Mouse (Mus musculus) layer of hippocampus, postnatal 25 days (tissue): ENCODE measurements around the gene B830017H08Rik. TPM values are rescaled to one million over a fixed set of nuclear protein-coding genes. Genes with fewer than 3 reads are reported as not detected.

Experiments
- DNase-seq, 2 experiments: peaks; one replicate each; pipeline ENCODE4 v3.0.0; 2022; ENCODE audit warnings: mixed read lengths in 2 of 2, low spot score in 1 of 2; ENCODE audit errors: extremely low spot score in 1 of 2
- total RNA-seq, 2 experiments: library from RNA; stranded (reverse); gene quantifications; 2 replicates each; pipeline ENCODE4 v1.2.3; 2021

Gene B830017H08Rik
- 1 to 10 TPM; 3.6 to 3.7 TPM for total RNA-seq

DNA sequence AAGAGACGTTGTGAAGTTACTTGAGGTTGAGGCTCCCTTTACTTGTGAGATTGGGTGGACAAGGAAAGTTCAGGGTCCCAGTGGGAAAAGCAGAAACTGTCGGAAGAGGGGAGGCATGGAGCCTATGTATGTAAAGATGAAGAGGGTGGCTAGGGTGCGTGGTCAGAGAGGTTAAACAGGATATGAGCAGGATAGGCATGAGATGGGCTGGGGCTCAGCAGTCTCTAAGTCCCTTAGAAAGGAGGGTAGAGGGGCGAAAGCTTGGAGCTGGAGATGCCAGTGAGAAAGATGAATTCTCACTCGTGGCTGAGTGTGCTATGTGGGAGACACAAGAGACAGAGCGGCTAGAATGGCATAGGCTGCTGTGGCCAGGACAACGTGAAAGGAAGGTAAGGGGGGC lies at the start of gene B830017H08Rik:
TSS of gene B830017H08Rik (plus strand) at position 301 of the 400 bp plus-strand sequence.
- DNase-seq = no peak

DNA sequence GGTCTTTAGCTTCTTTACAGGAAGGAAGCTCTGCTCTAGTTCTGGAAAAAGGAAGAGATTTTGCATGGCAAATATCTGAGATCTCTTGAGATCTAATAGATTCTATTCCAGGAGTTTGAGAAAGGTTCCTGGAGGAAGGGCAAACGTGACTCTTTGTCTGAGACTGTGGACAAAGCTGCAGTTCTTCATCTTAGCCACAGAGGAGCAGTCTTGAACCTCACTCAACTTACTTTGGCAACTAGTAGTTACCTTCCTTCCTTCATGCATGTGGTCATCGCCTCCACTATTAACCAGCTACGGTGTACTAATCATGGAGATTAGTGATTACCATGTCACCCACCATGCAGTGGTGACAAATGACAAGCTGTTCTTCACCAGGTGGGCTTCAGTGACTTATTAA lies 47.6 kb upstream of the B830017H08Rik start:
- DNase-seq = no peak

- DNase-seq = no peak
Measured at GRCm38 (mm10) chr16:17792728-17793127, 40.2 kb upstream of the B830017H08Rik start.

DNA sequence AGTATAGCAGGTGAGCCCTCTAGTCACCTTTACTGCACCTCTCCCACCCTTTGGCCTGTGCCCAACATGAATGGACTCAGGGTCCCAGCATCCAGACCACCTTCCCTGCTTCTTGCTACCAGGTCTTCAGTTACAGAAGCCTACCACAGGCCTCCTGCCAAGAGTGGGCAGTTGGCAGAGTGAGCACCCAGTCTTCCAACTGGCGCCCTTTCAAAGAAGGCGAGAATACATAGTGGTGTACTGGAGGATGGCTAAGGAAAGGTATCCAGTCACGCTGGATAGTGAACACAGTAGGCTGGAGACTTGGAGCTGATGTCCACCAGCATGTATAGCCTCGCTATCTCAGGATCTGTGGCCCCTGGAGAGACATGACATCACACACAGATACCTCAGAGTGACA lies 38.9 kb upstream of the B830017H08Rik start:
- DNase-seq = no peak

DNA sequence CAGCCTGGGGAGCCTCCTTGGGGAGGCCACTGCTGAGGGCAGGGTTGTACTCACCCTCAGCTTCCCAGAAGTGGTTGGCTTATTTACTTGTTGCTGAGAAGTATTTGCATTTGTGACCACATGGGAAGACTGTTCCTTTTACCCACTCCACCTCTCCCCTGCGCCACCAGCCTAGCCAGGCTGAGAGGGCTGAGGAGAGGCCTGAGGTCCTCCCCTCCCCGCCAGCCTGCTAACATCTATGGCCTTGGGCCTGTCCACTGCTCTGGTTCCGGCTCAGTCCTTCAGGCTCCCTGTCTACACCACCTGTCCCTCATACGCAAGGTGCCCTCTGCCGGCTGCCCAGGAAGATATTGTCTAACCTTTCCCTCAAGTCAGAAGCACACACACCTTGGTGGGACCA lies 37.3 kb upstream of the B830017H08Rik start:
- no peak for DNase-seq

DNA sequence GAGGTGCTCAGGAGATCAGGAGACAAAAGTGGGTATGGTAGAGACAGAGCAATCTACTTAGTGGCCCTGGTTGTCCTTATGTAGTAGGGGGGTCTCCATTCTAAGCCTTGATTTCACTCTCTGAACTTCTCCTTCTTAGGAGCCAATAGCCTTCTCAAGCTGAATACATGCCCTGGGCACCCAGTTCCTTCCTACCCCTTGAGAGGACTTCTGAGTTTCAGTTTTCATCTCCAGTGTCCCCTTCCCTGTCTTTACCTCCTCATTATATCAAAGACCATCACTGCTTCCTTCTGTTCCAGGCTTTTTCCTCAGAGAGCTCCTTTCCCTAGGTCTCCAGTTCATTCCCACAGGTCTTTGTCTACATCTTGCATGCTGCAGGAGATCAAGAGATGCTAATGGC lies 36.4 kb upstream of the B830017H08Rik start:
- DNase-seq = no peak

DNA sequence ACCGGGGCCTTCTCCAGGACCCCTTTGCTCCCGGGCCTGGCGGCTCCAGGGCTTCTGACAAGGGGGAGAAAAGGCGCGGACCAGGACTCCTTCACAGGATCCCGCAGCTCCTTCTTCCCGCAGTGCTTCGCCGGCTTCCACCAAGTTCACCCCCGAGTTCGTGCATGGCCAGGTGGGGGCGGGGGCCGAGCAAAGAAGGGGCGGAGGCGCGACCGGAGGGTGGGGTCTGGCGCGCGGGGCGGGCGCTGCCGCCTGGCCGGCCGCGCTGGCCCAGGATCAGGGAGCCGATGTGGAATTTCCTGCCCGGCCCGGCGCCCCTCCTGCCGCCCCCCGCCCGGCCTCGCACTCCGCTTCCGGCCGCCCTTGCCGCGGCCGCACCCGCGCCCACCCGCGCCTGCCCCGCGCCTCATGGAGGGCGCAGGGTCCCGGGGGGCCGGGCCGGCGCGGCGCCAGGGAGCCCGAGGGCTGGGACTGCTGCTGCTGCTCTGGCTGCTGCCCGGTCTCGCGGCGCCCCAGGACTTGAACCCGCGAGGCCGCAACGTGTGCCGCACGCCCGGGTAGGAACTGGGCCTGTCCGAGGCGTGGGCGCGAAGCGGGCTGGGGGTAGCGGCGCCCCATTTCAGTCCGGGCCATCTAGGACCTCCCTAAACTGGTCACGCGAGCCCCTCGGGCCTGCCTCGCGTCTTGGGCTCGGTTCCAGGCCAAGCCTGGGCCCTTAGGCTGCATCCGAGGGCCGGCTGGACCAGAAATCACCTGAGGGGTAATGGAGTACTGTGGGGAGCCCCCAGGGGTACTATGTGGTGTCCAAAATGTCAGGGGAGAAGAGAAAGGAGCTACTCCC lies 35.7 kb upstream of the B830017H08Rik start, which contains the start of gene Scarf2:
TSS of gene Scarf2 (plus strand) at position 312 of the 841 bp plus-strand sequence.
- DNase-seq = no peak

GRCm38 (mm10) chr16:17797812-17798311 lies 35.1 kb upstream of the B830017H08Rik start:
- no peak for DNase-seq

DNA sequence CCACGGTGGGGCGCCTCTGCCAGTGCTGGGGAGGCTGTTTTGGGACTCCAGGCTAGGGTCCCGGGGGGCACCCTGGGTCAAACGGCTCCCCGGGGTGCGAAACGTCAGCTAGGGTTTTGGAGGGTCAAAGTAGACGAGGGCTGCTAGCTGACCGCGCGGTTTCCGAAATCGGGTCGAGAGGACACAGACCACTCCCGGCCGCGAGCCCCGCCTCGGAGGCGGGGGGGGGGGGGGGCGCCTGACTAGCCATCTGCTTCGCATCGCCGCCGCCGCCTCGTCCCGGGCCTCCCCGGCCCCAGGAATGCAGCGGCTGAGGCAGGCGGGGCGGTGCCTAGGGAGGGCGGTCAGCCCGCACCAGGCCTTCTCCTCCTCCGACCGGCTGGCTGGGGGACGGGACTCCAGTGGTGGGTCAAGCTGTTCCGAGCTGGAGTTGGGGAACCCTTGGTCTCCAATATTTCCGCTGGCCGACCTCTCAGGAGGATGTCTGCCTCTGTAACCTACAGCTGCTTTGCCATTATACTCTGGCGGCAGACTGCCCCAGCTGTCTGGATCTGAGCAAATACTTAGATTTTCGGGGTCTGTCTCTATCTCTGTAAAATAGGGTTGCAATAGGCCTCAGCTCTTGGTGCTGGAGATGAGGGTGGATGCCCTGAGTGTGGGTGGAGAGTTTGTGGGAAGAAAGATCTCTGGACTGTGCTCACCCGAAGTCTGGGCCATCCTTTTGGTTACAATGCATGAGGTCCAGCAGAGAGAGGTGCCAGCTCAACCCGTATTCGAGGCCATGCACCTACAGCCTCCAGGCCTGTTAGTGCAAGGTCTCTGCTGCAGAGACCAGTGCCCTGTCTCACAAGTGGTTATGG lies 34.4 kb upstream of the B830017H08Rik start:
- DNase-seq = no peak

GRCm38 (mm10) chr16:17799584-17799983 lies 33.3 kb upstream of the B830017H08Rik start:
- no peak for DNase-seq

DNA sequence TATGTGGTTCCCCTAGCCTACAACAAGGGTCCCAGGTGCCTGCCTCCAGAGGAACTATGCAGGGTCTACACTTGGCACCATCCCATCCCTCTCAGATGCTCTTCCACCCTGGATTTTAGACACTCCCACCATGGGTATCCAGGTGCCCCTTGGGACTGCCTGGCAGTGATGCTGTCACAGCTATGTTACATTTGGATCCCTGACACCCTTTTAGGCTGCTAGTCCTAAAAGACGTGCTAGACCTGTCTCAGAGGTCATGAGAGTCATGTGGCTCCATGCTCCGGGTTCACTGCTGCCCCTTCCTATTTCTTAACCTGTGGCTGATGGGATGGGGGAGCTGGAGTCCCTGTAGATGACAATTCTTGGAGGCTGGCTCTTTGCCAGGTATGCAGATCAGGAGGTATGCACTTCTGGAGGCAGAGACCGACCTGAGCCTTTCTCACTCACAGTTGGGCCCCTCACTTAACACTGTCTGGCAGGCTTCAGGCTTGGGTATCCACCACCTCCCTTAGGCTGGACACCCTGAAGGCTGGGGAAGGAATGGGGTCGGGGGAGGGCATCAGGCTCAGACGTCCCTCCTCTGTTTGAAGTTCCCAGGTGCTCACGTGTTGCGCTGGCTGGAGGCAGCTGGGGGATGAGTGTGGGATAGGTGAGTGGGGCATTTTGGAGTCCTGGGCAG lies 31.0 kb upstream of the B830017H08Rik start:
- no peak for DNase-seq

DNA sequence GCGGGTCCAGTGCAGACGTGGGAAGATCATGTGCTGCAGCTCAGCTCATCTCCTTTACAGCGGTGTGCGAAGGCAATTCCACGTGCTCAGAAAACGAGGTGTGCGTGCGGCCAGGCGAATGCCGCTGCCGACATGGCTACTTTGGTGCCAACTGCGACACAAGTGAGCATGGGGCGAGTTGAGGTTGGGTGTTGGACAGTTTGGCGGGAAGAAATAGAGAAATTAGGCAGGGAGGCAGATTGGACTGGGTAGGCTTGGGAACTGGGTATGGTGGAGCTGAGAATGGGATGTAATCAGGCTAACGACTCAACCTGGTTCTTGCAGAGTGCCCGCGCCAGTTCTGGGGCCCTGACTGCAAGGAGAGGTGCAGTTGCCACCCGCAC lies 30.5 kb upstream of the B830017H08Rik start:
- DNase-seq = no peak

GRCm38 (mm10) chr16:17802839-17803674 lies 29.9 kb upstream of the B830017H08Rik start:
- peak in 1 of 2 experiments; percentile 42 for DNase-seq

DNA sequence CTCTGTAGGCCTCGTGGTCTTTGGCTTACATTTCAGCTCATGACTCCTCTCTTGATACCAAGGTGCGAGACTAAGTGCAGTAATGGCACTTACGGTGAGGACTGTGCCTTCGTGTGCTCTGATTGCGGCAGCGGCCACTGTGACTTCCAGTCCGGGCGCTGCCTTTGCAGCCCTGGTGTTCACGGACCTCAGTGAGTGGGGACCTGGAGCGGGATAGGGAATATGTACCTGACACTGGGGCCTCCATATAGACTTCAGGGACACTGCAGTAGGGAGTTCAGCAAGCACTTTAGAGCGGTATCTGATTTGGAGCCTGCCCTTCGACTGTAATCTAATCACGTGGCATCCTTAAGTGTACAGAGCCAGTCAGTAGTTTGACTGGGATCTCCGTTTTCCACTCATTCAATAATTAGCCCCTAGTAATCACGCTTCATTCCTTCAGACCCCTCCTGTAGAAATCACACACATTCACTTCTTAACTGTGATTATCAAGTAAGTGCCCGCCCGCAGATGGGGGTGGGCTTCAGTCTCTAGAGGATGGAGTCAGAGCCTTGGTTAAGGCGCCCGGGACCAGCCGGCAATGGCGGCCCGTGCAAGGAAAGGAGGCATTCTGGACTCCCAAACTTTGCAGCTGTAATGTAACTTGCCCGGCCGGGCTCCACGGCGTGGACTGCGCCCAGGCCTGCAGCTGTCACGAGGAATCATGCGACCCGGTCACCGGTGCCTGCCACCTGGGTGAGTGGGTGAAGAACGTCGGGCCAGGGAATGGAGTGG lies 29.1 kb upstream of the B830017H08Rik start:
- DNase-seq = no peak

- no peak for DNase-seq
Measured at GRCm38 (mm10) chr16:17804449-17804912, 28.4 kb upstream of the B830017H08Rik start.

DNA sequence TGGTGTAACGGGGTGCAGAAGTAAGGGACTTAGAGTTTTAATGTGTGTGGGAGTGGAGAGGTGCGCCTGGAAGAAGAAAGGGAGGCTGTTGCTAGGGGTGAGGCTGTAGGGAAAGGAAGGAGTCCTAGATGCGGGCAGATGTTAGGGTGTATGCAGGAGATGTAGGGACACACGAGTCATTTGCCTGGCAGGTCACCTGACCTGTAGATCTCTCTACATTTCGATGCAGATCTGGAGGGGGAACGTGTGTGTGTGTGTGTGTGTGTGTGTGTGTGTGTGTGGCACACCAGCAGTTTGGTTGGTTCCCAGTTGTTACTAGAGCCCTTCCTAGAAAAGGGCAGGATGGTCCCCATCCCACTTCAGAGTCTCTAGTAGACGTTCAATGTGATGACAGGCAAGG lies 27.9 kb upstream of the B830017H08Rik start:
- DNase-seq = no peak

- DNase-seq = no peak
Measured at GRCm38 (mm10) chr16:17806581-17807191, 26.2 kb upstream of the B830017H08Rik start.
